Mouse (Mus musculus): ENCODE results near the gene Mrpl49.

DNA sequence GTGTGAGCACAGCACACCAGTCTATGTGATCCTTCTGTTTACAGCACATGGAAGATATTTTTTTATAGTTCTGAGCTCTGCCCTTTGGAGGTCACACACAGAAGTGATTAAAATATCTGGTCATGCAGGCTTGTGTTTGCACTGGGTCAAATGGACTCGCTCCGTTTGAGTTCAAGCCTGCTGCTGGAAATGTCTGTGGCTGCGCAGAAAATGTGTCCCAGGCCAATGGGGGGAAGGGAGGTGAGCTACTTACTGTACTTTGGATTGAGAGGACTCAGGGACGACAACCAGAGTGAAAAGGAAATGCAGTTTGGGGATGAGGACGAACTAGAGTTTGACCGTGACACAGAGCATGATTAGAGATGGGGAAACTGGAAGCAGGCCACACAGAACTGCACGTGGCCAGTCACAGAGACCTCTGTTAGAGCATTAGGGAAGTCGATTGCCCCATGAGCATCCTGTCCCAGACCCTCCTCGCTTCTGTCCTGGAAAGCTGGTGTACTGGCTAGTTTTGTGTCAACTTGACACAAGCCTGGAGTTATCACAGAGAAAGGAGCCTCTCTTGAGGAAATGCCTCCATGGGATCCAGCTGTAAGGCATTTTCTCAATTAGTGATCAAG is 21.5 kb downstream of the Mrpl49 start:
- no peak for TF ChIP-seq CTCF (IDR thresholded peaks at IDR 0.05)
- no peak for TF ChIP-seq POLR2A (IDR thresholded peaks at IDR 0.05; ENCODE audit: insufficient read depth, low read depth, low read length)
- no peak for TF ChIP-seq EP300 (IDR thresholded peaks at IDR 0.05; ENCODE audit: insufficient read depth, low read depth, low read length)

Data from heart, adult 2 months (tissue).